Mouse (Mus musculus) intestine, embryonic 14.5 days (tissue): ENCODE data around the gene H2-Ab1. TPM values are rescaled to one million over a fixed set of nuclear protein-coding genes. Genes with fewer than 3 reads are reported as not detected.
A peak's percentile ranks its signal among the peaks of the same experiment; 100 is the strongest.

Experiments used
- ATAC-seq: fragments of 200-750 bp; cut with Nextera tagmentation; replicated peaks from 2 replicates; pipeline ENCODE4 v1.8.0; 2017; ENCODE audit warnings: low read depth, moderate number of reproducible peaks, moderate TSS enrichment, moderate library complexity; ENCODE audit not compliant: low FRiP score, low TSS enrichment
- DNase-seq: peaks from one replicate; pipeline ENCODE4 v3.0.0-alpha.2; 2018; ENCODE audit warnings: low spot score
- H3K27ac ChIP-seq: fragments of 300-500 bp; sonication (generic); 2 replicates; pipeline ENCODE4 v1.5.1; 2014; ENCODE audit warnings: low read depth, mild to moderate bottlenecking, control low read depth
- H3K27me3 ChIP-seq: fragments of 300-500 bp; sonication (generic); replicated peaks from 2 replicates; pipeline ENCODE4 v1.6.1; 2014; ENCODE audit warnings: low read length, control low read depth; ENCODE audit not compliant: control insufficient read depth, insufficient read depth
- H3K36me3 ChIP-seq: fragments of 300-500 bp; sonication (generic); 2 replicates; pipeline ENCODE4 v1.6.1; 2014; ENCODE audit warnings: low read length, control low read depth; ENCODE audit not compliant: control insufficient read depth, insufficient read depth
- H3K4me1 ChIP-seq: fragments of 300-500 bp; sonication (generic); replicated peaks from 2 replicates; pipeline ENCODE4 v1.6.1; 2014; ENCODE audit warnings: low read length, control low read depth, mixed read lengths; ENCODE audit not compliant: control insufficient read depth, insufficient read depth
- H3K4me2 ChIP-seq: fragments of 300-500 bp; sonication (generic); 2 replicates; pipeline ENCODE4 v1.6.1; 2014; ENCODE audit warnings: low read length
- H3K4me3 ChIP-seq: fragments of 300-500 bp; sonication (generic); 2 replicates; pipeline ENCODE4 v1.5.1; 2014; ENCODE audit warnings: low read depth, low read length, control low read depth, mixed read lengths
- H3K9ac ChIP-seq: fragments of 300-500 bp; sonication (generic); 2 replicates; pipeline ENCODE4 v1.6.1; 2014; ENCODE audit warnings: mild to moderate bottlenecking, low read length
- H3K9me3 ChIP-seq: fragments of 300-500 bp; sonication (generic); 2 replicates; pipeline ENCODE4 v1.6.1; 2016; ENCODE audit warnings: low read length, control low read depth; ENCODE audit not compliant: control insufficient read depth
- WGBS: fragments of 180-500 bp; shearing (Covaris S2); extraction: QIAGEN DNeasy Blood & Tissue Kit; methylation state at CpG from one replicate; pipeline ENCODE4 v1.1.7; 2014; 5-methylcytosine and 5-hydroxymethylcytosine counted together
- polyA plus RNA-seq: library from polyadenylated mRNA; unstranded; fragments of >200 nt; fragmentation: Nextera tagmentation; extraction: Ambion mirVana; gene quantifications from 2 replicates; pipeline ENCODE4 v1.2.1, GENCODE M21; 2014

The H2-Ab1 gene
- polyA plus RNA-seq, 1 experiment from 2014 or later, result 12.2 TPM

- Histone ChIP-seq H3K4me2 (no peak overlapping the region), H3K9ac (no peak overlapping the region), H3K9me3 (0 out of 2 replicates have a peak, but pooled peaks cover 2% of the 10 kb centered on the region), H3K4me3 (no peak overlapping the region), H3K27me3 (no peaks in the 10 kb centered on the region), H3K27ac (no peak overlapping the region), H3K36me3 (no peaks in the 10 kb centered on the region), H3K4me1 (no peaks in the 10 kb centered on the region)
- DNase-seq (no peak), ATAC-seq (no peak)
- 94% methylated on average over 1 of the region's 1 CpGs for WGBS
Measured at GRCm38 (mm10) chr17:34272102-34272501, 14.6 kb downstream of the H2-Ab1 start.

DNA sequence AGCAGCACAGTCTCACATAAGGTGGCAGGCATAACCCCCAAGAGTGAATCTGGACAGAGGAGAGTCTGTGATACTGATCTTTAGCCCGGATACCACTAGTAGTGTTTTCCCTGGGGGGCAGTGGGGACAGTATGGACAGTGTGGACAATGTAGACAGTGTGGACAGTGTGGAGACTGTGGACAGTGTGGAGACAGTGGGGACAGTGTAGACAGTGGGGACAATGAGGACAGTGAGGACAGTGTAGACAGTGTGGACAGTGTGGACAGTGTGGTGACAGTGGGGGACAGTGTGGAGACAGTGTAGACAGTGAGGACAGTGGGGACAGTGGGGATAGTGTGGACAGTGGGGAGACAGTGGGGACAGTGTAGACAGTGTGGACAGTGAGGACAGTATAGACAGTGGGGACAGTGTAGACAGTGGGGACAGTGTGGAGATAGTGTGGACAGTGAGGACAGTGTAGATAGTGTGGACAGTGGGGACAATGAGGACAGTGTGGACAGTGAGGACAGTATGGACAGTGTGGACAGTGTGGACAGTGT, 23.1 kb downstream of the H2-Ab1 start:
- no peak overlapping the region for H3K4me2 ChIP-seq
- no peaks in the 10 kb centered on the region for H3K4me1 ChIP-seq
- H3K36me3 ChIP-seq, result no peaks in the 10 kb centered on the region
- H3K4me3 ChIP-seq, result no peak overlapping the region
- H3K9me3 ChIP-seq, result 0 out of 2 replicates have a peak, but pooled peaks cover 2% of the 10 kb centered on the region
- WGBS, result 80% methylated on average over 1 of the region's 1 CpGs
- no peaks in the 10 kb centered on the region for H3K27me3 ChIP-seq
- DNase-seq (no peak), ATAC-seq (no peak)
- no peak overlapping the region for H3K9ac ChIP-seq
- H3K27ac ChIP-seq, result no peak overlapping the region

- Histone ChIP-seq H3K9ac (no peak overlapping the region), H3K4me1 (no peaks in the 10 kb centered on the region), H3K4me2 (no peak overlapping the region), H3K36me3 (no peaks in the 10 kb centered on the region), H3K9me3 (0 out of 2 replicates have a peak, but pooled peaks cover 2% of the 10 kb centered on the region), H3K27ac (no peak overlapping the region), H3K4me3 (no peak overlapping the region), H3K27me3 (no peaks in the 10 kb centered on the region)
- DNase-seq (no peak), ATAC-seq (no peak)
- WGBS, result 88% methylated on average over 1 of the region's 1 CpGs
Measured at GRCm38 (mm10) chr17:34281836-34282235, 24.3 kb downstream of the H2-Ab1 start.

GRCm38 (mm10) chr17:34285371-34285770, 27.9 kb downstream of the H2-Ab1 start:
- 73% methylated on average over 4 of the region's 4 CpGs for WGBS
- H3K4me1 ChIP-seq, result no peaks in the 10 kb centered on the region
- no peaks in the 10 kb centered on the region for H3K9me3 ChIP-seq
- H3K27me3 ChIP-seq, result no peaks in the 10 kb centered on the region
- H3K36me3 ChIP-seq, result no peaks in the 10 kb centered on the region
- H3K9ac ChIP-seq, result no peak overlapping the region
- no peak overlapping the region for H3K4me3 ChIP-seq
- no peak for DNase-seq
- no peak for ATAC-seq
- no peak overlapping the region for H3K4me2 ChIP-seq
- no peak overlapping the region for H3K27ac ChIP-seq

DNA sequence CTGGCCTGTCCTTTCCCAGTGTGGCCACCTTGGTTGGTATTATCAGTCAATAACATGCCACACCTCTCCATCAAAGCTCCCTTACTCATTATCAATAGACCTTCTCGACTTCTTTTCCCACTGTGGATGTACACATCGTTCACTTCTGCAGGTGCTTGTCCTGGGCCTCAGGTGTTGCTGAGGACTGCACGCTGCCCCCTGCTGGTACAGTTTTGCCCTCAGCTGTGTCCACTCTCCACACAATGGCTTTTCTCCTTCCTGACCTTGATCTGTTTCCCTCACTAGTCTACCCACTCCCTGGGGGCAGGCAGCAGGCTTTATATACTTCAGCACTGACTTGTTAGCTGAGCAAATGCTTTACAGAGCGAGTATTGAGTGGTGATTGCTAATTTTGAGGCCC, 28.4 kb downstream of the H2-Ab1 start:
- Histone ChIP-seq H3K36me3 (no peaks in the 10 kb centered on the region), H3K27ac (no peak overlapping the region), H3K4me2 (no peak overlapping the region), H3K4me1 (no peaks in the 10 kb centered on the region), H3K27me3 (no peaks in the 10 kb centered on the region), H3K9ac (no peak overlapping the region), H3K4me3 (no peak overlapping the region), H3K9me3 (no peaks in the 10 kb centered on the region)
- no peak for DNase-seq
- no peak for ATAC-seq
- WGBS, result 30% methylated on average over 4 of the region's 4 CpGs

- Histone ChIP-seq H3K27me3 (no peaks in the 10 kb centered on the region), H3K36me3 (no peaks in the 10 kb centered on the region), H3K9ac (no peak overlapping the region), H3K4me2 (no peak overlapping the region), H3K4me1 (no peaks in the 10 kb centered on the region), H3K27ac (no peak overlapping the region), H3K4me3 (no peak overlapping the region), H3K9me3 (no peaks in the 10 kb centered on the region)
- 79% methylated on average over 5 of the region's 5 CpGs for WGBS
- ATAC-seq (no peak), DNase-seq (no peak)
Measured at GRCm38 (mm10) chr17:34286501-34286900, 29.0 kb downstream of the H2-Ab1 start.

DNA sequence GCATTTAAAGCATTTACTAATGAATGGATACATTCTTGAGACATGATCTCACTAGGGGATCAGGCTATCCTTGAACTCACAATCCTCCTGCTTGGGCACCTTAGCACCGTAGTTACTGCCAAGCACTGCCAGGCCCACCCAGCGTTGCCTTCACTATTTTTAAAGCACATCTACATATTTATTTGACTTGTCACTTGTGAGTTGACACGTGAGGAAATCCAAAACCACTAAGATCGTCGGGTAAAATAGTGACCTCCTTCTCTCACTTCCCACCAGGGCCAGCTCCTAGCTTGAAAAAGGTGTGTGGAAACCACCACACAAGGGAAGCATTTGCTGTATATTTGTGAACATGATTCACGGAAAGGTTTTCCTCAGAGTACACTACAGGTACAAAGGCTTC, 29.5 kb downstream of the H2-Ab1 start:
- H3K4me2 ChIP-seq, result no peak overlapping the region
- no peak for ATAC-seq
- WGBS, result 60% methylated on average over 6 of the region's 6 CpGs

GRCm38 (mm10) chr17:34287648-34288047, 30.2 kb downstream of the H2-Ab1 start, which contains the start of gene H2-Aa:
Gene H2-Aa (minus strand): TSS chr17:34287823.
- ATAC-seq (peak; percentile 55; the same call in 1 of the 2 replicates), DNase-seq (peak; percentile 84)
- Histone ChIP-seq H3K36me3 (no peaks in the 10 kb centered on the region), H3K4me3 (no peak within 1 kb of the TSS), H3K4me2 (no peak within 1 kb of the TSS), H3K9me3 (no peaks in the 10 kb centered on the region), H3K27ac (no peak within 1 kb of the TSS), H3K27me3 (no peaks in the 10 kb centered on the region), H3K4me1 (no peaks in the 10 kb centered on the region), H3K9ac (no peak within 1 kb of the TSS)
- WGBS, result 15% methylated on average over 8 of the region's 8 CpGs

More for the DNA sequence above, 29.5 kb downstream of the H2-Ab1 start:
- Histone ChIP-seq H3K27ac (no peak overlapping the region), H3K36me3 (no peaks in the 10 kb centered on the region), H3K9me3 (no peaks in the 10 kb centered on the region), H3K9ac (no peak overlapping the region), H3K27me3 (no peaks in the 10 kb centered on the region), H3K4me1 (no peaks in the 10 kb centered on the region), H3K4me3 (no peak overlapping the region)
- DNase-seq, result no peak

DNA sequence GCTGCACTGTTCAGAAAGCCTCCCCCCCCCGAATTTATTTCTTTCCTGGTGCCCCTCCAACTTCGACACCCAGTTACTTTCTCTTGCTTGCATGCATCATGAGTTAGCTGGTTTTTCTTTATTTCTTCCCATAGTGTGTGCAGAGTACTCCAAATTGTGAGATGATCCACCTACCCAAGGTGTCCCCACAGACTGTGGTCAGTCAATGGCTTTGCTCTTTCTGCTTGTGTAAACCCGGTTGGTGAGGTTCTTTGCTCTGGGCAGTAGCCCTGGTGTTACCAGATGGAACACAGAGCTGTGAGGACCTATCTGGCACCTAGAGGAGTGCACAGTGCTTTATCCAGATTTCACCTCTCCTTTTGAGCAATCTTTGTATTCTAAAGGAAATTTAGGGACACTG, 30.6 kb downstream of the H2-Ab1 start:
- DNase-seq, result no peak
- Histone ChIP-seq H3K27me3 (no peaks in the 10 kb centered on the region), H3K27ac (no peak overlapping the region), H3K9ac (no peak overlapping the region), H3K4me2 (no peak overlapping the region), H3K4me1 (no peaks in the 10 kb centered on the region), H3K4me3 (no peak overlapping the region), H3K9me3 (no peaks in the 10 kb centered on the region), H3K36me3 (no peaks in the 10 kb centered on the region)
- ATAC-seq, result no peak
- WGBS, result 70% methylated on average over 3 of the region's 3 CpGs
